Mouse (Mus musculus) heart, adult 9 months (tissue): Measurements from ENCODE around the gene Man2b1.
A peak's percentile ranks its signal among the peaks of the same experiment; 100 is the strongest.

ENCODE experiments used
- DNase-seq, 2 experiments: peaks; one replicate each; pipeline ENCODE4 v3.0.0; 2022; ENCODE audit warnings: low spot score in 2 of 2

Man2b1 gene

GRCm38 (mm10) chr8:85083108-85083813, at the start of gene Man2b1:
TSS of gene Man2b1 (plus strand) at chr8:85083270.
- peak; percentile 92 to 94 for DNase-seq

GRCm38 (mm10) chr8:85033867-85034266, 49.2 kb upstream of the Man2b1 start:
- DNase-seq: no peak

- peak; percentile 55 to 60 for DNase-seq
These were observed 48.3 kb upstream of the Man2b1 start for GRCm38 (mm10) chr8:85034764-85035163.

GRCm38 (mm10) chr8:85035165-85035727, 47.8 kb upstream of the Man2b1 start:
- no peak for DNase-seq

GRCm38 (mm10) chr8:85035728-85036310, 47.3 kb upstream of the Man2b1 start:
- peak in 1 of 2 experiments; percentile 21 for DNase-seq

GRCm38 (mm10) chr8:85036381-85036717, 46.7 kb upstream of the Man2b1 start:
- DNase-seq: no peak

- DNase-seq: peak; percentile 94
These were observed 46.2 kb upstream of the Man2b1 start, which contains the start of gene Tnpo2 for GRCm38 (mm10) chr8:85036718-85037365. TSS of gene Tnpo2 (plus strand) at chr8:85036915.

- no peak for DNase-seq
These were observed 45.7 kb upstream of the Man2b1 start for GRCm38 (mm10) chr8:85037366-85037680.

- DNase-seq: peak; percentile 29 to 41
These were observed 45.2 kb upstream of the Man2b1 start for GRCm38 (mm10) chr8:85037681-85038531.

GRCm38 (mm10) chr8:85043619-85044018, 39.5 kb upstream of the Man2b1 start:
- DNase-seq: no peak

GRCm38 (mm10) chr8:85057367-85057766, 25.7 kb upstream of the Man2b1 start:
- DNase-seq: no peak

GRCm38 (mm10) chr8:85059879-85060616, 23.0 kb upstream of the Man2b1 start, which contains the start of gene Fbxw9:
TSS of gene Fbxw9 (plus strand) at chr8:85060055.
- peak; percentile 86 to 89 for DNase-seq

- no peak for DNase-seq
These were observed 20.5 kb upstream of the Man2b1 start for GRCm38 (mm10) chr8:85062603-85063002.

GRCm38 (mm10) chr8:85065213-85065612, 17.9 kb upstream of the Man2b1 start:
- no peak for DNase-seq

- DNase-seq: no peak
These were observed 15.9 kb upstream of the Man2b1 start for GRCm38 (mm10) chr8:85067155-85067554.

- no peak for DNase-seq
These were observed 15.1 kb upstream of the Man2b1 start, which contains the start of gene Gm5741 for GRCm38 (mm10) chr8:85067982-85068381. TSS of gene Gm5741 (minus strand) at chr8:85067982.

- DNase-seq: no peak
These were observed 12.0 kb upstream of the Man2b1 start for GRCm38 (mm10) chr8:85071041-85071440.

- peak; percentile 86 to 91 for DNase-seq
These were observed 11.4 kb upstream of the Man2b1 start, which contains the start of gene Dhps for GRCm38 (mm10) chr8:85071514-85072281. TSS of gene Dhps (plus strand) at chr8:85071757.

- DNase-seq: no peak
These were observed 10.6 kb upstream of the Man2b1 start for GRCm38 (mm10) chr8:85072364-85072929.
